Mouse (Mus musculus): Measurements from ENCODE around the gene Gm3033.
"Not testable (repeated sequence)": the region's sequence is repeated elsewhere in the genome, so short reads cannot be mapped to it uniquely, and the experiment has no call there.

Gene Gm3033

DNA sequence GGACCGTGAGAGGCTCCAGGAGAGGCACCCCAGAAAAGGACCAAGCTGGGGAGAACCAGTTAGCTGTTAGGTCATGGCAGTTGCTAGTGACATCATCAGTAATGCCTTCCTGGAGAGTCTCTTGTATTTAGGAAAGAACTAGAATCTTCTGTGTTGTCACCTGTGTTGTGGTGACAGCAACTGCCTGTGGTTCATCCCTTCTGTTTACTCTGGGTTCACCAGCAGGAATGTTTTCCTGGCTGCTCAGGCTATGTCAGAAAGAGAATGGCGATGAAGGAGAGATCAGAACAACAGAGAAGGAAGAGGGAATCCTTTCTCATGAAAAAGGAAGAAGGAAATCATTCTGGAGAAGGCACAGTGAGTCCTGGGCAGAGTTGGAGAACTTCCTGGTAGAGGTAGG lies at the start of gene Gm3033:
Gene Gm3033 (plus strand): TSS at position 301 of the 400 bp plus-strand sequence.
- DNase-seq (ENCODE audit: low read depth, low spot score), result not testable (repeated sequence)

DNA sequence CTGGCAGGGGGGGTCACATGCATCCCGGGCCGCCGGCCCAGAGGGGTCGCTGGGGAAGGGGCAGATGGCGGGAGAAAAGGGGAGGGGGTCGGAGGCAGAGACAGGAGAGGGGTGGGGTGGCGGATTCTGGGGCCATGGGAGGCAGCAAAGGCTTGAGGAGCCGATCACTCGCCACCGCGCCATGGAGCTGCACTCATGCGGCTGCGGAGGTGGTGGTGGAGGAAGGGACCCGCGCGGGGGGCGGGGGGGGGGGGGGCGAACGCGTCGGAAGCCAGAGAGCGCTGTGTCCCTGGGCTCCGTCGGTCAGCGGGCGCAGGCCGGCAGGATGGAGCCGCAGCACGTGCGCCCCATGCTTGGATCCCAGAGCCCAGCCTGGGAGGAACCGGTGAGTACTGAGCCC lies 36.3 kb upstream of the Gm3033 start, which contains the start of gene Gm3002:
Gene Gm3002 (plus strand): TSS at position 301 of the 400 bp plus-strand sequence.
- DNase-seq (ENCODE audit: low read depth, low spot score), result not testable (repeated sequence)

DNA sequence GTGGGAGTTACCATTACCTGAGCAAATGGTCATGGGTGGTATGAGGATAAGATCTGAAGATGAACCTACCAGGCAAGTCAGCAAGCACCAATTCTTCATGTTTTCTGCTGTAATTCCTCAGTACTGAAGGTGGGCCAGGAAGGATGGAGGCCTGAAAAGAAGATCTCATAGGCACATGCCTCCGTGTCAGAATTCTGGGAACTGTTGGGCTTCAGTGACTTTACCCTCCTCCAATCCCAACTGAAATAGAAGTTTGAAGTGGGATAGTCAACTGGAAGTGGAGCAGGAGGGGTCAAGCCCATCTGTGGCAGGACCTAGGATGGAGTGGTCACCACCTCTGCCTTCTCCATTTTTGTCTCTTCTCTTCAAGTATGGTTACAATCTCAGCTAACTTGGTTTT lies 37.8 kb downstream of the Gm3033 start, which contains the start of gene Gm2916:
Gene Gm2916 (plus strand): TSS at position 301 of the 400 bp plus-strand sequence.
- DNase-seq (ENCODE audit: low read depth, low spot score), result not testable (repeated sequence)

Measured in c-Kit-negative CD71-positive TER-119-positive erythroid progenitor cells, embryonic 14.5 days (primary cell).